Mouse (Mus musculus) gastrocnemius, adult 2 months (tissue): ENCODE results near the gene Pum2. TPM values are rescaled to one million over a fixed set of nuclear protein-coding genes. Genes with fewer than 3 reads are reported as not detected.
A peak's percentile ranks its signal among the peaks of the same experiment; 100 is the strongest.

Source experiments
- DNase-seq: peaks from one replicate; pipeline ENCODE4 v3.0.0; 2022
- H3K27ac ChIP-seq: fragments of 200-600 bp; 2 replicates; pipeline ENCODE4 v1.8.1; 2022; ENCODE audit warnings: mild to moderate bottlenecking
- H3K4me3 ChIP-seq: fragments of 200-600 bp; 2 replicates; pipeline ENCODE4 v1.8.1; 2022; ENCODE audit warnings: mild to moderate bottlenecking, moderate library complexity
- CTCF ChIP-seq: fragments of 200-600 bp; IDR thresholded peaks from 2 replicates; pipeline ENCODE4 v1.8.1; 2022; ENCODE audit warnings: antibody characterized with exemption, mild to moderate bottlenecking, moderate library complexity
- intact Hi-C: fragments of 180-260 bp; cut with DNase I; formaldehyde crosslinking; loops from one replicate; pipeline ENCODE4 v1.15.1; 2025
- total RNA-seq, 2 experiments: library from RNA; stranded (reverse); gene quantifications; 2 replicates each; pipeline ENCODE4 v1.2.3; 2021

Gene Pum2
- total RNA-seq, 2 experiments from 2014 or later = 83.1 to 83.6 TPM

DNA sequence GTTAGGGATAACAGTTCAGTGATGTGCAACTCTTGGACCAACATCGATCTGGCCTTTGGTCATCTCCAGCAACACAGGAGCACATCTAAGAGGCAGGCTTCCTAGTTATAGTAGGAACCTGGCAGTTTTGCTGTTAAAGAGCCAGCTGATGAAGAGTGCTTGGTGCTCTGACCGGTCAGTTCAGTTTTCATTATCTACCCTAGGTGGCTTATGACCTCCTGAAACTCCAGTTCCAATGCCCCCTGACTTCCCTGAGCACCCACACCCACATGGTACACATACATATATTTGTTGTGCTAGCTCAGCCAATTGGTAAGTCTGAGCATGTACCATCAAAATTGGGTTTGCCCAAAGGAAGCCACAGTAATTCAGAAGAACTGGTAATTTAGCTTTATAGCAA is 79.7 kb downstream of the Pum2 start:
- no peak for DNase-seq
- Histone ChIP-seq H3K27ac (no peak overlapping the region), H3K4me3 (no peak overlapping the region)
- no peak for TF ChIP-seq CTCF
- intact Hi-C loops = no loop called here

DNA sequence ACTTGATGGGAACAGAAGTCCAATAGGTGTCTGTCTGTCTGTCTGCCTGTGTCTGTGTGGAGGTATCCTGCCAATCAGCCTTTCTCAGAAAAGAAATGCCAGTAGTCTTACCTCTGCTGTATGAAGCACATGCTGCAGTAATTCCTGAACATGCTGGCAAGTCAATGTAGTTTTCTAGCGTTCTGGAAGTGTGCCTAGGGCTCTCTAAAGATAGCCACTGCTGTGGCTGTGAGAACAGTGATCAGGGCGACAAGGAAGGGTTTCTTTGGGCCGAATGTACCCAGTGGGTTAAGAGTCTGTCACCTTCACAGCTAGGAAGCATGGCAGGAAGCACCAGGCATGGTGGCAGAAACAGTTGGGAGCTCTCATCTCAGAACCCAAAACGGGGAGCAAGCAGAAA is 80.2 kb downstream of the Pum2 start:
- DNase-seq = peak; percentile 46
- Histone ChIP-seq H3K27ac (no peak overlapping the region), H3K4me3 (no peak overlapping the region)
- intact Hi-C loops = no loop called here
- TF ChIP-seq CTCF = no peak

DNA sequence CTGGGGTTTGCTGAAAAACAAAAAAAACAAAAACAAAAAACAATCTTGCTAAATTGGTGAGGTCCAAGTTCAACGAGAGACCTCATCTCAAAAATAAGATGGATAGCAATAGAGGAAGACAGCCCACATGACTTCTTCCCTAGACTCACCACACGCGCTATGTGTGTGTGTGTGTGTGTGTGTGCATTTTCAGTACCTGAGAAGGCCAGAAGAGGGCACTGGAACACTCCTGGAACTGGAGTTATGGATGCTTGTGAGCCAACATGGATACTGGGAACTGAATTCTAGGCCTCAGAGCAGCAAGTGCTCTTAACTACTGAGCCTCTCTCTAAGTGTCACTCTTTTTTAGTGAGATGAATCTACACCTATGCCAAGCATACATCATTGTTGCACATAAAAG is 84.1 kb downstream of the Pum2 start:
- Histone ChIP-seq H3K4me3 (no peak overlapping the region), H3K27ac (no peak overlapping the region)
- DNase-seq = no peak
- peak; percentile 29 for TF ChIP-seq CTCF
- intact Hi-C loops = no loop called here

DNA sequence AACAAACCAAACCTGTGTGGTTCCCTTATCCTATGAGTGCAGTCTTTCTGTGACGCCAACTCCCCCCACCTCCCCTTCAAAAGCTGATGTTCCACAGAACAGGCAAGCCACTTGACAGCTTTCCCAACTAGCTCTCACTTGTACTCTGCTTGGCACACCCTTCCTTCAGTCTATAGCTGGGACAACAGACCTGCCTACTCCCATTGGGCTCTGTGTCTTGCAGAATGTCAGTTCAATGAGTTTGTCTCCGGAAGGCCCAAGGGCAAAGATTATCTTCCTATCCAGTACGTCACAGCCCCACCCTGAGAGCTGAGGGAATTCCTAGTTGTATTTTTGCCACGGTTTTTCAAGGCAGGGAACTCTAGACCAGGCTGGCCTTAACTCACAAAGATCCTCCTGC is 85.2 kb downstream of the Pum2 start:
- intact Hi-C loops = no loop called here
- Histone ChIP-seq H3K4me3 (no peak overlapping the region), H3K27ac (no peak overlapping the region)
- no peak for DNase-seq
- TF ChIP-seq CTCF = no peak

DNA sequence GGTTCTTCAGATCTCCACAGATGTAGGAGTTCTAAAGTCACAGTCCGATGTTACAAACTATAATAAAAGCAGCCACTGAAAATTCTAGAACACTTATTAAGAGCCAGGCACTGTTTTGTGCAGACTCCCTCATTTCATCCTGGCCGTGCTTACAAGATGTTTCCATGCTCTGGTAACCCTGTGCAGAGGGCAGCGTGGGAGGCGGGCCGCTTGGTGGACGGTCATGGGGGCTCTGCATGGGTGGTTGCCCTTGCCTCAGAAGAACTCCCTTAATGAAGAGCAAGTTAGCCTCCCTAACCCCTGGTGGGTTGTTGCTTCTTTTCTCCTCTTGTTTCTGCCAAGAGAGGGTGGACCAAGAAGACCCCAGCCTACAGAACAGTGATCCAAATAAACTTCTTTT is 85.8 kb downstream of the Pum2 start:
- Histone ChIP-seq H3K4me3 (no peak overlapping the region), H3K27ac (no peak overlapping the region)
- no peak for TF ChIP-seq CTCF
- intact Hi-C loops = no loop called here
- DNase-seq = no peak

DNA sequence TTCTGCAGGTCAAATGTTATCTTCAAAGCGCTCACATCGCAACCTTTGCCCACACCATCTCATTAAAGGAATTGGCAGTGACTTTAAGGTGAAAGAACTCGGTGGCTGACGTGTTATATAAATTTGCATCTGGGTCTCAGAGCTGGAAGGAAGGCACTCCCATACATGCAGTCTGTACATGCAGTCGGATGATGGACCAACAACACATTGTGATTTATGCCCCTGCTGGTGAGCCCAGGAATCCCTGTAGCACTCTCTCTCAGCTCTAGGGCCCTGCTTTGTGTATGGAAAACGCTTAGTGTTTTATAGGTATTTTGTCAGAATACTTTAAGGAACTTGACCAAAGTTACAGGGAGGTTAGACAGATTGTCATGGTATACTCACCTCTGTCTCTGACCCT is 86.6 kb downstream of the Pum2 start:
- intact Hi-C loops = no loop called here
- TF ChIP-seq CTCF = no peak
- Histone ChIP-seq H3K4me3 (no peak overlapping the region), H3K27ac (no peak overlapping the region)
- DNase-seq = no peak

DNA sequence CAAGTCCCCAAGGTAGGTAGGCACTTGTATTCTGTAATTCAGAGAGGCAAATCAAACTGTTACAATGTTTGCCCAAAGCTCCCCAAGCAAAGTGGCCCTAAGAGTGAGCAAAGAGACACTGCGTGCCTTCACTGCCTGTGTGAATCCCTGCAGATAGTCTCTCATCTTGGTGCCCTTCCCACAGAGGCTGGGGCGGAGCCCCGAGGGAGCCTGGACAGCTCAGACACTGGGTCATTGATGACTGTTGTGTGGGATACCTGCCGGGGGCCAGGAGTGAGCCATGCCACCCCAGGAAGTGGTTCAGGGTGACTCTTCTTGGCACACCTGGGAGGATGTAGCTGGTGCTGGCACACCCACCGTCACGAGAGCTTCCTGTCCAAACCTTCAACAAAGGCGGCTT is 87.1 kb downstream of the Pum2 start:
- Histone ChIP-seq H3K4me3 (no peak overlapping the region), H3K27ac (no peak overlapping the region)
- TF ChIP-seq CTCF = no peak
- DNase-seq = no peak
- intact Hi-C loops = no loop called here

DNA sequence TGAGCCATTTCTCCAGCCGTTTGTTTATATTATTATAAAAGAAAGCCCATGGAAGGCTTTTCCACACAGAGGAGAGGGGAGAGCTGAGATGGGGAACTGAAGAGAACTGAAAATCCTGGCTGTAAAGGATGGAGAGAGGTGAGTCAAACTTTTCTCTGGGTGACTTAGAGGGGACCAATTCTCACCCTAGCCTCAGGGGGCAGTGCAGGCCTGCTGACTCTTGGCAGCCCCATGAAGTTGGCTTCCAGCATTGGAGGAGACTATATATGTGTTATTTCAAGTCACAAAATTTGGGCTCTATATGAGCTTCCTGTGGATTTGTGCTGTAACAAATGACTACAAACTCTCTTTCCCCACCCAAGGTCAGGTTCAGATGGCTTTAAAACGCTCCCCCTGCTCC is 88.7 kb downstream of the Pum2 start:
- peak; percentile 47; the same call in 1 of the 2 replicates for TF ChIP-seq CTCF
- Histone ChIP-seq H3K27ac (no peak overlapping the region), H3K4me3 (no peak overlapping the region)
- intact Hi-C loops = no loop called here
- no peak for DNase-seq

DNA sequence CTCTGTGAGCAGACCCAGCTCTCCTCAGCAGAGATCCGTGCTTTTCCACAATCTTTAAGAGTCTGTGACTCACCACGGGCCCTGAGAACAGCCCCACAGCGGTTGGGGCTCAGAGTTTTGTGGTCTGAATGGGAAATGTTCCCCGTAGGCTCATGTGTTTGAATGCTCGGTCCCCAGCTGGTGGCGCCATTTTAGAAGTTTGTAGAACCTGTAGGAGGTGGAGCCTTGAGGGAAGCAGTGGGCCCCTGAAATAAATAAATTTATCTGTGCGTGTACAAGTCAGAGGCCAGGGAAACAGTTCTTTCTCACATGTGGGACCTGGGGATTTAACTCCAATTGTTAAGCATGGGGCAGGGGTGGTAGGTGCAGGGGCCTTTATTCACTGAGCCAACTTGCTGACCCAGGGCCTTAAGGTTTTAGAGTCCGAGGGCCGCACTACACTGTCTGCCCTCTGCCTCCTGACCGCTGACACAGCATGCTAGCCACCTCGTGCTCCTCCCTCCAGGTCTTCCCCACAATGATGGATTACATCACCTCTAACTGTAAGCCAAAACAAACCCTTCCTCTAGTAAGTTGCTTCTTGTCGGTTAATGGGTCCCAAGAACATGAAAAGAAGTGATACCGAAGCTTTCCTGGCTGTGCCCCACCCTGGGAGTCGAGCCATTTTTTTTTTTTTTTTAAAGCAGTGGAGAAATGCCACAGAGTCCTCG is 90.4 kb downstream of the Pum2 start:
- TF ChIP-seq CTCF = no peak
- no peak overlapping the region for H3K27ac ChIP-seq
- no peak for DNase-seq
- intact Hi-C loops = no loop called here
- no peak overlapping the region for H3K4me3 ChIP-seq

DNA sequence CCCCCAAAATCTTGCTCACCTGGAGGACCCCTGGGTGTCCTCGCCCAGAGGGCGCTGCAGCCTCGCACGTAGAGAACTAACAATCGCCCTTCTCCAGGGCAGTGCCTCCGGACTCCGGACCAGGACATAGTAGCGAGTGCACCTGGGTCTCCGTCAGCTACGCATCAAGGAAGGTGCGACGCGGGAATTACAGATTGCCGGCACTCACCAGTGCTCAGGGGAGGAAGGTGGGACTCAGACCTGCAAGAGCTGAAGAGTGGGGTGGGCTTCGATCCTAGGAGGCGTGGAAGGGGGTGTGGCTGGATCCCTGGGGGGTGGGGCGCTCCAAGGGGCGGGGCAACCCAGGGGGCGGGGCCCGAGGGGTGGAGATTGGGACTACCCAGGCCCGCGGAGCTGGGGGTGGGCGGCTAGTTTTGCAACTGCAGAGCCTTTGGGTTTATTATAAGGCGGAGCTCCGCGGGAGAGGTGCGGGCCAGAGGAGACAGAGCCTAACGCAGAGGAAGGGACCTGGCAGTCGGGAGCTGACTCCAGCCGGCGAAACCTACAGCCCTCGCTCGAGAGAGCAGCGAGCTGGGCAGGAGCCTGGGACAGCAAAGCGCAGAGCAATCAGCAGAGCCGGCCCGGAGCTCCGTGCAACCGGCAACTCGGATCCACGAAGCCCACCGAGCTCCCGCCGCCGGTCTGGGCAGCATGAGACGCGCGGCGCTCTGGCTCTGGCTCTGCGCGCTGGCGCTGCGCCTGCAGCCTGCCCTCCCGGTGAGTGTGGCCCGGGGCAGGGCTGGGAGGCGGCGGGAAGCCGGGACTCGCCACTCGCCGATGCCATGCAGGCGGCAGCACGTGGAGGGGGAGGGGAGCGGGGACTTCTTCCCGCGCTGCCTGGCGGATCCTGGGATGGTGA is 97.3 kb downstream of the Pum2 start, which contains the start of gene Sdc1:
TSS of gene Sdc1 (plus strand) at position 378 of the 898 bp plus-strand sequence.
- Histone ChIP-seq H3K4me3 (peak within 1 kb of the TSS; percentile 75), H3K27ac (peak within 1 kb of the TSS; percentile 70)
- intact Hi-C loops = loop anchor here (5.0 kb wide), 1 partner anchor 116 kb away; no protein-coding TSS in a partner anchor
- TF ChIP-seq CTCF = peak; percentile 41
- peak; percentile 77 for DNase-seq

DNA sequence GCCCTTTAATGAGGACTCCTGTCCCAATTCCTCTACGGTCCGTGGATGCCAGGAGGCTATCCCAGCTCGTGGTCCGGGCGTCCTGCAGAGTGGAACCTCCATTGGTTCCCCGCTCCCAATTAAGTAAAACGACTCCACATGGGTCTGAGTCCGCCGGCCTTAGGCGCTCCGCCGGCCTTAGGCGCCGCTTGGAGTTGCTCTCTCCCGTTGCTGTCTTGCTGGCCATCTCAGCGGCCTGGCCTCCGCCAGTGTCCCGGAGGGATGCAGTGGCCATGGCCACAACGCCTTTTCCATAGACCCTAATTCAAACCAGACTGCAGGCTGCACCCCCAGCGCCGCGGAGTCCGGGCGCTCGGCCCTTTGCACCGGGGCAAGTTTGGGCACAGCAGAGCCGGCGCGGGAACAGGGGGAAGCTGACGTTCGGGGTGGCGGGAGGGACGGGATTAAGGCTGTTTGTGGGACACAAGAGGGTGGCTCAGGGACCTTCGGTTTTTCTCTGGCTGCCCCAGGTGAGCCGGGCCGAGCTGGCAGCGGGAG is 98.0 kb downstream of the Pum2 start:
- intact Hi-C loops = loop anchor here (5.0 kb wide), 1 partner anchor 115 kb away; no protein-coding TSS in a partner anchor
- H3K27ac ChIP-seq = peak overlapping the region; percentile 70
- peak; percentile 43 for DNase-seq
- peak overlapping the region; percentile 75 for H3K4me3 ChIP-seq
- no peak for TF ChIP-seq CTCF

DNA sequence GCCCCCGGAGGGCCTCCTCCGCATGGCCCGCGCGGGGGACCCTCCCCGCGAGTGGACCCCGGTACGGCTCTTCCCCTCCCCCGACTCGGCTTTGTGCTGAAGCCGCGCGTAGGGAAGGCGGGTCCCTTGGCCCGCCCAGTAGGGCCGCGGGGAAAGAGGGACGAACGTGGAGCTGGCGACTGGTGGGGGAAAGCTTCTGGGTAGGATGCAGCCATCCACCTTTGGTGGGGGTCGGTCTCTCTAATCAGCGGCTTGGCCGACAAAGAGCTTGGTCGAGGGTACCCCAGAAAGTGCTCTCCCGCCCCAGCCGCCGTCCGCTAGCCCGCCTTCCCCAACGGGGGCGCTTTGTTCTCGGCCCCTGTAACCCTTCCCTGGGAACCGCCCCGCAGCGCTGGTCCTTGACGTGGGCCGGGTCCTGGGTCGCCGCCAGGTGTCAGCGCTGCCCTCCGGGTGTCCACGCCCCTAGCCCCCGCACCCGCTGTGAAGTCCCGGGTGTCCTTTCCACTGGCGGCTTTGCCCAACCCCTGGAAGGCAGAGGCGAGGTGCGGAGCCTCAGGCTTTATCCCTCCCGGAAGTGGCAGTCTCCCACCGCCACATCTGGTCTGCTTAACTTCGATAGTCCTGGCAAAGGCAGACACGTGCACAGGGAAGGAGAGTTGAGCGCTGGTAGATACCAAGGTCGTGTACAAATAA is 98.7 kb downstream of the Pum2 start:
- no peak for TF ChIP-seq CTCF
- intact Hi-C loops = loop anchor here (5.0 kb wide), 1 partner anchor 115 kb away; no protein-coding TSS in a partner anchor
- DNase-seq = peak; percentile 61
- Histone ChIP-seq H3K4me3 (peak overlapping the region; percentile 75), H3K27ac (peak overlapping the region; percentile 70)
